Mouse (Mus musculus) kidney, embryonic 15.5 days (tissue): ENCODE data around the gene Col15a1. TPM values are rescaled to one million over a fixed set of nuclear protein-coding genes. Genes with fewer than 3 reads are reported as not detected.

Experiments used
- ATAC-seq: fragments of 200-750 bp; cut with Nextera tagmentation; replicated peaks from 2 replicates; pipeline ENCODE4 v1.8.0; 2017; ENCODE audit warnings: moderate TSS enrichment; ENCODE audit not compliant: low FRiP score
- H3K27ac ChIP-seq: fragments of 300-500 bp; sonication (generic); 2 replicates; pipeline ENCODE4 v1.5.1; 2015; ENCODE audit warnings: mild to moderate bottlenecking, inconsistent platforms
- H3K27me3 ChIP-seq: fragments of 300-500 bp; sonication (generic); 2 replicates; pipeline ENCODE4 v1.6.1; 2015; ENCODE audit warnings: inconsistent platforms
- H3K36me3 ChIP-seq: fragments of 300-500 bp; sonication (generic); 2 replicates; pipeline ENCODE4 v1.6.1; 2015; ENCODE audit warnings: inconsistent platforms
- H3K4me1 ChIP-seq: fragments of 300-500 bp; sonication (generic); 2 replicates; pipeline ENCODE4 v1.6.1; 2015; ENCODE audit warnings: inconsistent platforms
- H3K4me2 ChIP-seq: fragments of 300-500 bp; sonication (generic); 2 replicates; pipeline ENCODE4 v1.6.1; 2015; ENCODE audit warnings: moderate library complexity, mild to moderate bottlenecking, inconsistent platforms
- H3K4me3 ChIP-seq: fragments of 300-500 bp; sonication (generic); replicated peaks from 2 replicates; pipeline ENCODE4 v1.5.1; 2015; ENCODE audit warnings: mild to moderate bottlenecking, inconsistent platforms
- H3K9ac ChIP-seq: fragments of 300-500 bp; sonication (generic); 2 replicates; pipeline ENCODE4 v1.6.1; 2015; ENCODE audit warnings: mild to moderate bottlenecking, inconsistent platforms
- H3K9me3 ChIP-seq: fragments of 300-500 bp; sonication (generic); replicated peaks from 2 replicates; pipeline ENCODE4 v1.6.1; 2016; ENCODE audit warnings: inconsistent platforms
- WGBS: fragments of 180-500 bp; shearing (Covaris S2); methylation state at CpG from one replicate; pipeline ENCODE4 v1.1.7; 2015; ENCODE audit warnings: mixed read lengths; 5-methylcytosine and 5-hydroxymethylcytosine counted together
- polyA plus RNA-seq: library from polyadenylated mRNA; unstranded; fragments of >200 nt; fragmentation: Nextera tagmentation; extraction: Ambion mirVana; gene quantifications from 2 replicates; pipeline ENCODE4 v1.2.1, GENCODE M21; 2015

The Col15a1 gene
- polyA plus RNA-seq, 1 experiment from 2014 or later, result 24.0 TPM

DNA sequence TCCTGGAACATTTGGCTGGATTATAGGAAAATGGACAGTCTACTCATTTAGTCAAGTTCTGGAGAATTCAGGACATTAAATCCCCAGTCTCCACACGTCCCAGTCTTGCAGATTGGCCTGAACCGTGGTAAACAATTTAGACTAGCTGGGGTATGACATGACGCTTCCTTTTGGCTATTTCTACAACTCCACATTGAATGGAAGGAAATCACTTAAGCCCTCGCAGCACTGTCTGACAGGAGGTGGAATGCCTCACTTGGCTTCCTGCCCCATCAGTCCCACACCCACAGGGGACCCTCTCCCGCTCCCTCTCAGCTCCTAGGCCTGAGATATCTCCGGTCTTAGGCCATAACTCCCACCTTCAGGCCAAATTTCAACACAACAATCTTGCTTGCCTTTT lies 2.1 kb upstream of the Col15a1 start:
- Histone ChIP-seq H3K4me2 (no peak overlapping the region), H3K9me3 (no peaks in the 10 kb centered on the region), H3K36me3 (no peaks in the 10 kb centered on the region), H3K27me3 (peaks cover 55% of the 10 kb centered on the region), H3K27ac (peak overlapping the region; percentile 79), H3K9ac (no peak overlapping the region), H3K4me1 (peaks cover 37% of the 10 kb centered on the region), H3K4me3 (no peak overlapping the region)
- ATAC-seq, result no peak
- WGBS, result 54% methylated on average over 6 of the region's 6 CpGs

- 2% methylated on average over 40 of the region's 40 CpGs for WGBS
- Histone ChIP-seq H3K4me3 (peak overlapping the region; percentile 55), H3K27me3 (peaks cover 68% of the 10 kb centered on the region), H3K27ac (no peak overlapping the region), H3K4me2 (peak overlapping the region; percentile 84), H3K36me3 (no peaks in the 10 kb centered on the region), H3K4me1 (peaks cover 32% of the 10 kb centered on the region), H3K9ac (peak overlapping the region; percentile 38), H3K9me3 (no peaks in the 10 kb centered on the region)
- ATAC-seq, result peak; percentile 12; the same call in 1 of the 2 replicates
These were observed 545 bp downstream of the Col15a1 start for GRCm38 (mm10) chr4:47208421-47208991.

DNA sequence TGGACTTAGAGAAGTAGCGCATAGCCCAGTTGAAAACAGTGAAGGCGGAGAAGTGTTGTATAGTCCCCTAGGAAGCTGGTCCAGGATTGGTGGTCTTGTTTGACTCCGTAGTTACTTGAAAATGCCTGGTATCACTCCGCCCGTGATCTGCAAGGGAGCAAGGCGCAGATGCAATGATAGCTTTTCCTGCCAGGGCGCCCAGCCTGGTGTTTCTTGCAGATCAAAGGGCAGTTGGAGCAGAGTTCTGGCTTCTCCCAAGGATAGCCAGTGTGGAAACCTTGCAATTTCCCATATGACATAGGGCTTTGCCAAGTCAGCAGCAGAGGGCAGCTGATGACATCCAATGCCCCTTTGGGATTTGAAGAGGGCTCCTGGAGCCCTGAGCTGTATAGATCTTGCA lies 1.5 kb downstream of the Col15a1 start:
- H3K4me3 ChIP-seq, result peak overlapping the region; percentile 55; the same call in 1 of the 2 replicates
- no peaks in the 10 kb centered on the region for H3K36me3 ChIP-seq
- no peak for ATAC-seq
- WGBS, result 76% methylated on average over 7 of the region's 7 CpGs
- H3K27ac ChIP-seq, result no peak overlapping the region
- H3K4me2 ChIP-seq, result peak overlapping the region; percentile 84
- peaks cover 24% of the 10 kb centered on the region for H3K4me1 ChIP-seq
- H3K27me3 ChIP-seq, result peaks cover 68% of the 10 kb centered on the region
- no peaks in the 10 kb centered on the region for H3K9me3 ChIP-seq
- H3K9ac ChIP-seq, result no peak overlapping the region

DNA sequence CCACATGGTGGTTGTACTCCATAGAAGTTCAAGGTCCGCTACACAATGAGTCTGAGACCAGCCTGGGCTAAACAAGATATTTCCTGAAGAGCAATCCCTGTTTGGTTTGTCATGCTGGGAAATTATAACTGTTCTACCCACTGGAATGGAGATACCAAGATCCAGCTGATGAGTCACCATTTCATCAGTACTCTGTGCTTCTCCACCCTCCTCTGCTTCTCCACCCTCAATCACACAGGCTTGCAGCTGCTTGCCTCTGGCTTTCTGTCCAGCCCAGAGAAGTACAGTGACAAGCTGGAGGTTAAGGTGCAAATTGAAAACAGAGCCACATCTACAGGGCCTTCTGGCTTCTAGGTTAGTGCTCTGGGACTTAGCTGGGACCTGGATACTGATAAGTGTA lies 10.9 kb downstream of the Col15a1 start:
- H3K9ac ChIP-seq, result no peak overlapping the region
- H3K27ac ChIP-seq, result no peak overlapping the region
- no peaks in the 10 kb centered on the region for H3K4me1 ChIP-seq
- ATAC-seq, result no peak
- no peaks in the 10 kb centered on the region for H3K27me3 ChIP-seq
- no peak overlapping the region for H3K4me2 ChIP-seq
- H3K4me3 ChIP-seq, result no peak overlapping the region
- 86% methylated on average over 1 of the region's 1 CpGs for WGBS
- no peaks in the 10 kb centered on the region for H3K9me3 ChIP-seq
- no peaks in the 10 kb centered on the region for H3K36me3 ChIP-seq

DNA sequence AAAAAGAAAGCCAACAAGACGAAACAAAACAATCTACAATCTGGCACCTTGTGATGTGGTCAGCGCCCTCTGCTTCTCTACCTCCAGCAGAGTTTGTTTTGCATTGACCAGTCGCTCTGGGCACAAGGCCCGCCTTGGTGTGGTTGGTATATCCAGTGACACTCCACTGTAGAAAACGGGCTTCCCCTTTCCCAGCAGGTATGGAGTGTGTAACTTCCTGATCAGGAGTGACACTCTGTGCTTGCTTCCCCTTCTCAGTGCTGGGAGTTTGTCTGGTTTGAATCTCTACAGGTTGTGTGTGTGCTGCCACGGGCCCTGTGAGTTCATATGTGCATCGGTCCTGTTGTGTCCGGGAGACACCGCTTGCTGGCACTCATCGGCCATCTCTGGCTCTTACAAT lies 11.4 kb downstream of the Col15a1 start:
- ATAC-seq, result no peak
- no peaks in the 10 kb centered on the region for H3K36me3 ChIP-seq
- no peak overlapping the region for H3K4me2 ChIP-seq
- 84% methylated on average over 10 of the region's 10 CpGs for WGBS
- H3K4me1 ChIP-seq, result no peaks in the 10 kb centered on the region
- H3K27ac ChIP-seq, result no peak overlapping the region
- no peaks in the 10 kb centered on the region for H3K9me3 ChIP-seq
- H3K9ac ChIP-seq, result no peak overlapping the region
- no peaks in the 10 kb centered on the region for H3K27me3 ChIP-seq
- no peak overlapping the region for H3K4me3 ChIP-seq

- no peaks in the 10 kb centered on the region for H3K27me3 ChIP-seq
- ATAC-seq, result no peak
- H3K9ac ChIP-seq, result no peak overlapping the region
- H3K4me1 ChIP-seq, result peaks cover 4% of the 10 kb centered on the region; the same call in 1 of the 2 replicates
- H3K27ac ChIP-seq, result no peak overlapping the region
- WGBS, result 85% methylated on average over 3 of the region's 3 CpGs
- H3K36me3 ChIP-seq, result no peaks in the 10 kb centered on the region
- H3K9me3 ChIP-seq, result no peaks in the 10 kb centered on the region
- no peak overlapping the region for H3K4me3 ChIP-seq
- no peak overlapping the region for H3K4me2 ChIP-seq
These were observed 12.6 kb downstream of the Col15a1 start for GRCm38 (mm10) chr4:47220544-47220943.

- Histone ChIP-seq H3K4me1 (peaks cover 20% of the 10 kb centered on the region), H3K27ac (no peak overlapping the region), H3K4me3 (no peak overlapping the region), H3K36me3 (no peaks in the 10 kb centered on the region), H3K9ac (no peak overlapping the region), H3K27me3 (no peaks in the 10 kb centered on the region), H3K4me2 (no peak overlapping the region), H3K9me3 (no peaks in the 10 kb centered on the region)
- ATAC-seq, result no peak
- 82% methylated on average over 3 of the region's 3 CpGs for WGBS
These were observed 14.2 kb downstream of the Col15a1 start for GRCm38 (mm10) chr4:47222146-47222545.

GRCm38 (mm10) chr4:47225920-47226319 lies 18.0 kb downstream of the Col15a1 start:
- 56% methylated on average over 6 of the region's 6 CpGs for WGBS
- no peak overlapping the region for H3K27ac ChIP-seq
- H3K4me3 ChIP-seq, result no peak overlapping the region
- no peaks in the 10 kb centered on the region for H3K27me3 ChIP-seq
- no peaks in the 10 kb centered on the region for H3K36me3 ChIP-seq
- H3K4me2 ChIP-seq, result no peak overlapping the region
- peak; percentile 47; the same call in 1 of the 2 replicates for ATAC-seq
- H3K4me1 ChIP-seq, result peaks cover 33% of the 10 kb centered on the region
- H3K9me3 ChIP-seq, result no peaks in the 10 kb centered on the region
- H3K9ac ChIP-seq, result no peak overlapping the region

- H3K4me3 ChIP-seq, result no peak overlapping the region
- WGBS, result 58% methylated on average over 4 of the region's 4 CpGs
- no peaks in the 10 kb centered on the region for H3K9me3 ChIP-seq
- no peak overlapping the region for H3K9ac ChIP-seq
- H3K4me2 ChIP-seq, result no peak overlapping the region
- H3K27me3 ChIP-seq, result no peaks in the 10 kb centered on the region
- H3K27ac ChIP-seq, result no peak overlapping the region
- H3K4me1 ChIP-seq, result peaks cover 33% of the 10 kb centered on the region
- no peaks in the 10 kb centered on the region for H3K36me3 ChIP-seq
- ATAC-seq, result no peak
These were observed 19.1 kb downstream of the Col15a1 start for GRCm38 (mm10) chr4:47227101-47227500.

- 29% methylated on average over 6 of the region's 6 CpGs for WGBS
- Histone ChIP-seq H3K9me3 (no peaks in the 10 kb centered on the region), H3K27ac (peak overlapping the region; percentile 51; the same call in 1 of the 2 replicates), H3K4me2 (no peak overlapping the region), H3K4me3 (no peak overlapping the region), H3K36me3 (no peaks in the 10 kb centered on the region), H3K4me1 (peaks cover 33% of the 10 kb centered on the region), H3K9ac (no peak overlapping the region), H3K27me3 (no peaks in the 10 kb centered on the region)
- ATAC-seq, result peak; percentile 44
These were observed 19.8 kb downstream of the Col15a1 start for GRCm38 (mm10) chr4:47227756-47228155.

GRCm38 (mm10) chr4:47228945-47229344 lies 21.0 kb downstream of the Col15a1 start:
- no peaks in the 10 kb centered on the region for H3K27me3 ChIP-seq
- no peaks in the 10 kb centered on the region for H3K9me3 ChIP-seq
- H3K36me3 ChIP-seq, result no peaks in the 10 kb centered on the region
- H3K4me2 ChIP-seq, result no peak overlapping the region
- no peak for ATAC-seq
- H3K9ac ChIP-seq, result no peak overlapping the region
- no peak overlapping the region for H3K27ac ChIP-seq
- H3K4me3 ChIP-seq, result no peak overlapping the region
- H3K4me1 ChIP-seq, result peaks cover 35% of the 10 kb centered on the region
- 74% methylated on average over 5 of the region's 5 CpGs for WGBS

GRCm38 (mm10) chr4:47230498-47230897 lies 22.5 kb downstream of the Col15a1 start:
- no peak overlapping the region for H3K27ac ChIP-seq
- no peaks in the 10 kb centered on the region for H3K36me3 ChIP-seq
- no peaks in the 10 kb centered on the region for H3K9me3 ChIP-seq
- H3K27me3 ChIP-seq, result no peaks in the 10 kb centered on the region
- peaks cover 43% of the 10 kb centered on the region for H3K4me1 ChIP-seq
- H3K9ac ChIP-seq, result no peak overlapping the region
- H3K4me3 ChIP-seq, result no peak overlapping the region
- no peak overlapping the region for H3K4me2 ChIP-seq
- WGBS, result 83% methylated on average over 7 of the region's 7 CpGs
- ATAC-seq, result no peak

- 77% methylated on average over 6 of the region's 6 CpGs for WGBS
- no peak overlapping the region for H3K4me2 ChIP-seq
- no peaks in the 10 kb centered on the region for H3K27me3 ChIP-seq
- no peak overlapping the region for H3K27ac ChIP-seq
- no peak for ATAC-seq
- H3K4me1 ChIP-seq, result peaks cover 35% of the 10 kb centered on the region
- H3K4me3 ChIP-seq, result no peak overlapping the region
- H3K36me3 ChIP-seq, result no peaks in the 10 kb centered on the region
- no peak overlapping the region for H3K9ac ChIP-seq
- no peaks in the 10 kb centered on the region for H3K9me3 ChIP-seq
These were observed 23.4 kb downstream of the Col15a1 start for GRCm38 (mm10) chr4:47231322-47231721.
